In the genomic region with DNA sequence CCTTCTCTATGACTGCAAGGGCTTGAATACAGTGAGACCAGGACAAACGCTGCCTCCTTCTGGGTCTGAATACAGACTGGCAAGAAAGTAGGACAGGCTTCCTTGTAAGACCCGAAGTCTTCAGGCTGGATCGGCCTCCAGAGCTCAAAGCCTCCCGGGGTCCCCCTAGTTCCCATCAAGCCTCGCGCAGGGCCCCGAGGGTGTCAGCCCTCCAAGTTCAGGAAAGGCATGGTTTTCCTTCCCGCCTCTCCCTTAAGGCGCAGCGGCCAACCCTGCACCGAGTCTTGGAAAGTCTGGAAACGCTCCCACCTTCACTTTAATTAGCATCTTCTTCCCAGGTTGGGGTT, we compare ENCODE assay signal across 8 mouse cellular contexts. TPM values are rescaled to one million over a fixed set of nuclear protein-coding genes. Genes with fewer than 3 reads are reported as not detected.
DNase-seq lines count a peak whose midpoint lies in the region; ATAC-seq and TF ChIP-seq lines count a peak whose summit lies in the region.

No protein-coding gene starts in this region.

- intact Hi-C loops in left cerebral cortex, adult 2 months (cut with DNase I), result loop anchor here (1.0 kb wide), 1 partner anchor 11 kb away; a partner anchor contains a TSS
- intact Hi-C loops in left cerebral cortex, postnatal 4 days (cut with DNase I), result no loop called here

- H3K4me1 ChIP-seq in embryonic facial prominence, embryonic 10.5 days, result peaks cover 20% of the 10 kb centered on the region
- peaks cover 28% of the 10 kb centered on the region for H3K4me1 ChIP-seq in hindbrain, embryonic 15.5 days (replicated peaks)
- H3K4me1 ChIP-seq in midbrain, embryonic 15.5 days, result peaks cover 23% of the 10 kb centered on the region

- H3K27ac ChIP-seq in left cerebral cortex, adult 2 months, result peak overlapping the region; percentile 98
- H3K27ac ChIP-seq in embryonic facial prominence, embryonic 10.5 days (replicated peaks), result peak overlapping the region; percentile 97
- peak overlapping the region; percentile 93 for H3K27ac ChIP-seq in hindbrain, embryonic 15.5 days (replicated peaks)
- H3K27ac ChIP-seq in midbrain, embryonic 15.5 days, result peak overlapping the region; percentile 89

- under 1% methylated on average over 12 of the region's 12 CpGs for WGBS in embryonic facial prominence, embryonic 10.5 days
- under 1% methylated on average over 12 of the region's 12 CpGs for WGBS in hindbrain, embryonic 15.5 days
- under 1% methylated on average over 12 of the region's 12 CpGs for WGBS in midbrain, embryonic 15.5 days

- peak overlapping the region; percentile 80 for H3K4me3 ChIP-seq in left cerebral cortex, adult 2 months
- H3K4me3 ChIP-seq in embryonic facial prominence, embryonic 10.5 days, result peak overlapping the region; percentile 92
- peak overlapping the region; percentile 65 for H3K4me3 ChIP-seq in hindbrain, embryonic 15.5 days
- peak overlapping the region; percentile 73 for H3K4me3 ChIP-seq in midbrain, embryonic 15.5 days

- H3K9ac ChIP-seq in hindbrain, embryonic 15.5 days, result peak overlapping the region; percentile 67
- H3K9ac ChIP-seq in midbrain, embryonic 15.5 days, result peak overlapping the region; percentile 75

- DNase-seq in left cerebral cortex, adult 2 months (ENCODE audit: extremely low spot score in 1 of 2, low spot score in 2 of 2), result no peak
- DNase-seq in left cerebral cortex, postnatal 4 days, result no peak
- DNase-seq in embryonic facial prominence, embryonic 10.5 days (ENCODE audit: low spot score), result no peak
- no peak for DNase-seq in urinary bladder, postnatal 25 days (ENCODE audit: low spot score)
- DNase-seq in kidney, adult 8-10 months, result no peak
- DNase-seq in adrenal gland, adult 2 months, result no peak

- H3K36me3 ChIP-seq in embryonic facial prominence, embryonic 10.5 days (replicated peaks), result peaks cover 41% of the 10 kb centered on the region
- H3K36me3 ChIP-seq in hindbrain, embryonic 15.5 days, result peaks cover 19% of the 10 kb centered on the region
- H3K36me3 ChIP-seq in midbrain, embryonic 15.5 days (replicated peaks), result peaks cover 3% of the 10 kb centered on the region; the same call in 1 of the 2 replicates

- ATAC-seq in hindbrain, embryonic 15.5 days (ENCODE audit: low FRiP score, low read depth), result peak; percentile 63
- ATAC-seq in midbrain, embryonic 15.5 days (replicated peaks), result peak; percentile 79

- no peak for TF ChIP-seq CTCF in left cerebral cortex, adult 2 months (IDR thresholded peaks at IDR 0.05)

- no peaks in the 10 kb centered on the region for H3K9me3 ChIP-seq in embryonic facial prominence, embryonic 10.5 days
- no peaks in the 10 kb centered on the region for H3K9me3 ChIP-seq in hindbrain, embryonic 15.5 days
- no peaks in the 10 kb centered on the region for H3K9me3 ChIP-seq in midbrain, embryonic 15.5 days

- H3K4me2 ChIP-seq in hindbrain, embryonic 15.5 days, result peak overlapping the region; percentile 65
- H3K4me2 ChIP-seq in midbrain, embryonic 15.5 days, result peak overlapping the region; percentile 80

- H3K27me3 ChIP-seq in embryonic facial prominence, embryonic 10.5 days (replicated peaks; ENCODE audit: low read depth, poor library complexity, severe bottlenecking), result no peaks in the 10 kb centered on the region
- H3K27me3 ChIP-seq in hindbrain, embryonic 15.5 days, result no peaks in the 10 kb centered on the region
- H3K27me3 ChIP-seq in midbrain, embryonic 15.5 days (replicated peaks), result no peaks in the 10 kb centered on the region

RNA-seq across cellular contexts. Expression of a gene that starts 0.3 kb away (rescaled TPM):
- 10 to 100 TPM; 21.1 to 23.2 TPM for total RNA-seq in left cerebral cortex, adult 2 months (2021)
- 10 to 100 TPM; 33.8 to 35.4 TPM for total RNA-seq in left cerebral cortex, postnatal 4 days (2021)
- 60.7 and 64.7 TPM in 2 replicates for polyA plus RNA-seq in embryonic facial prominence, embryonic 10.5 days (2016; fragmentation: Nextera tagmentation; extraction: Ambion mirVana)
- 45.7 TPM in 2 replicates for polyA plus RNA-seq in hindbrain, embryonic 15.5 days (2015; fragmentation: Nextera tagmentation; extraction: Ambion mirVana)
- 42.8 and 43.1 TPM in 2 replicates for polyA plus RNA-seq in midbrain, embryonic 15.5 days (2015; fragmentation: Nextera tagmentation; extraction: Ambion mirVana)
- total RNA-seq in adrenal gland, adult 2 months (2021), result 10 to 100 TPM; 23.1 to 28.5 TPM
- polyA plus RNA-seq in adrenal gland, adult 2 months (2012; rRNA removed), result 10.0 and 12.4 TPM in 2 replicates

RNA-seq across cellular contexts. Expression of a gene that starts 0.5 kb away (rescaled TPM):
- 100 to 1,000 TPM; 294 to 309 TPM for total RNA-seq in left cerebral cortex, adult 2 months (2021)
- total RNA-seq in left cerebral cortex, postnatal 4 days (2021), result 100 to 1,000 TPM; 347 to 384 TPM
- polyA plus RNA-seq in embryonic facial prominence, embryonic 10.5 days (2016; fragmentation: Nextera tagmentation; extraction: Ambion mirVana), result 628 and 638 TPM in 2 replicates
- polyA plus RNA-seq in hindbrain, embryonic 15.5 days (2015; fragmentation: Nextera tagmentation; extraction: Ambion mirVana), result 554 and 597 TPM in 2 replicates
- polyA plus RNA-seq in midbrain, embryonic 15.5 days (2015; fragmentation: Nextera tagmentation; extraction: Ambion mirVana), result 531 and 550 TPM in 2 replicates
- 100 to 1,000 TPM; 352 to 392 TPM for total RNA-seq in adrenal gland, adult 2 months (2021)
- polyA plus RNA-seq in adrenal gland, adult 2 months (2012; rRNA removed), result 214 and 281 TPM in 2 replicates

RNA-seq across cellular contexts. Expression of a gene that starts 10.2 kb away (rescaled TPM):
- total RNA-seq in left cerebral cortex, adult 2 months (2021), result 10 to 100 TPM; 14.1 to 16.3 TPM
- total RNA-seq in left cerebral cortex, postnatal 4 days (2021), result 10 to 100 TPM; 11.8 to 15.6 TPM
- polyA plus RNA-seq in embryonic facial prominence, embryonic 10.5 days (2016; fragmentation: Nextera tagmentation; extraction: Ambion mirVana), result 65.8 and 69.2 TPM in 2 replicates
- polyA plus RNA-seq in hindbrain, embryonic 15.5 days (2015; fragmentation: Nextera tagmentation; extraction: Ambion mirVana), result 24.9 and 27.0 TPM in 2 replicates
- polyA plus RNA-seq in midbrain, embryonic 15.5 days (2015; fragmentation: Nextera tagmentation; extraction: Ambion mirVana), result 25.6 TPM in 2 replicates
- total RNA-seq in adrenal gland, adult 2 months (2021), result 10 to 100 TPM; 29.6 to 35.8 TPM
- polyA plus RNA-seq in adrenal gland, adult 2 months (2012; rRNA removed), result 10.2 and 11.9 TPM in 2 replicates

RNA-seq across cellular contexts. Expression of a gene that starts 11.2 kb away (rescaled TPM):
- 10 to 100 TPM; 40.6 to 41.6 TPM for total RNA-seq in left cerebral cortex, adult 2 months (2021)
- 10 to 100 TPM; 44.6 to 44.7 TPM for total RNA-seq in left cerebral cortex, postnatal 4 days (2021)
- 62.1 and 66.3 TPM in 2 replicates for polyA plus RNA-seq in embryonic facial prominence, embryonic 10.5 days (2016; fragmentation: Nextera tagmentation; extraction: Ambion mirVana)
- 74.3 and 74.7 TPM in 2 replicates for polyA plus RNA-seq in hindbrain, embryonic 15.5 days (2015; fragmentation: Nextera tagmentation; extraction: Ambion mirVana)
- 77.1 and 79.5 TPM in 2 replicates for polyA plus RNA-seq in midbrain, embryonic 15.5 days (2015; fragmentation: Nextera tagmentation; extraction: Ambion mirVana)
- total RNA-seq in adrenal gland, adult 2 months (2021), result 10 to 100 TPM; 57.9 to 58.2 TPM
- polyA plus RNA-seq in adrenal gland, adult 2 months (2012; rRNA removed), result 13.8 and 17.9 TPM in 2 replicates

RNA-seq across cellular contexts. Expression of a gene that starts 21.5 kb away (rescaled TPM):
- total RNA-seq in left cerebral cortex, adult 2 months (2021), result 1 to 10 TPM in 1 of 2 experiments, under 1 TPM in 1; 0.91 to 1.2 TPM
- total RNA-seq in left cerebral cortex, postnatal 4 days (2021), result 1 to 10 TPM; 1.2 to 2.4 TPM
- polyA plus RNA-seq in embryonic facial prominence, embryonic 10.5 days (2016; fragmentation: Nextera tagmentation; extraction: Ambion mirVana), result 0.74 and 0.82 TPM in 2 replicates
- polyA plus RNA-seq in hindbrain, embryonic 15.5 days (2015; fragmentation: Nextera tagmentation; extraction: Ambion mirVana), result 0.30 and 0.40 TPM in 2 replicates
- polyA plus RNA-seq in midbrain, embryonic 15.5 days (2015; fragmentation: Nextera tagmentation; extraction: Ambion mirVana), result 0.41 and 0.43 TPM in 2 replicates
- total RNA-seq in adrenal gland, adult 2 months (2021), result 1 to 10 TPM; 1.2 to 1.5 TPM
- 0.52 and 0.59 TPM in 2 replicates for polyA plus RNA-seq in adrenal gland, adult 2 months (2012; rRNA removed)
